Mouse (Mus musculus) ovary, adult 18-20 months (tissue): ENCODE data around the gene Flywch1.

ENCODE experiments used
- DNase-seq: peaks from one replicate; pipeline ENCODE4 v3.0.0; 2022; ENCODE audit warnings: low spot score, mixed read lengths

Gene Flywch1

DNA sequence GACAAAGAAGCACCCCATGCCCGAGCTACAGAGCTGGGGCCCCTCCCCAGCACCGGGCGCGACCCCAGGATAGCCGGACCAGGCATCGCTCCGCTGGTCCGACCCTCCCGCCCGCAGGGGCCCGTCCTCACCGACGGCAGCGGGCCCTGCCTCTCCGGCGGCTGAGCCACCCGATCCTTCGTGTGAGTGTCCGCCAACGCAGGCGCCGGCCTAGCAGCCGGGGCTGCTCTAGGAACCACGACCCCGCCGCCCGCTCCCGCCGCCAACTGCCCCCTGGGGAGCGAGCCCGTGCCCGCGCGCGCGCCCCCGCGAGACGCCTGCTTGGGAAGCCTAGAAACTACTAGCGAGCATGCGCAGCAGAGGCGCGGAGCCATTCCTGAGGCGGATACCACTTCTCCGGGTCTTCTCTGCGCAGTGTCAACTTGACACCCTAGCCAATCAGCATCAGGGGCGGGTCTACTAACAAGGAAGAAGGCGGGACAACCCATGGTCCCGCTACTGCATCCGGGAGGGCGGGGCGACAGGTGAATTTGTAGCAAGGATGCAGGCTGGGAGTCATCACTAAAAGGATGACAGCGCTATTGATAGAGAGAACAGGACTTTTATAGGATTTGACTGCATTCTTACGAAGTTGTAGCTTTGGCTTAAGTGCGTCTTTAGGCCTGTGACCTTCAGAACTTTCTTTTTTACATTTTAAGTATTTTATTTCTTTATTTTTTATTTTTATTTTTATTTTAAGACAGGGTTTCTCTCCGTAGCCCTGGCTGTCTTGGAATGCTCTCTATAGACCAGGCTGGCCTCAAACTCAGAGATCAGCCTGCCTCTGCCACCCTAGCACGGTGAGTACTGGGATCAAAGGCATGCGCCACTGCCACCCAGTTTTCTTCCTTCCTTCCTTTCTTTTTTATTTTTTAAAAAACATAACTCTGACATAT, at the start of gene Flywch1:
TSS of gene Flywch1 (minus strand) at position 319 of the 935 bp plus-strand sequence.
- peak; percentile 97 for DNase-seq

DNA sequence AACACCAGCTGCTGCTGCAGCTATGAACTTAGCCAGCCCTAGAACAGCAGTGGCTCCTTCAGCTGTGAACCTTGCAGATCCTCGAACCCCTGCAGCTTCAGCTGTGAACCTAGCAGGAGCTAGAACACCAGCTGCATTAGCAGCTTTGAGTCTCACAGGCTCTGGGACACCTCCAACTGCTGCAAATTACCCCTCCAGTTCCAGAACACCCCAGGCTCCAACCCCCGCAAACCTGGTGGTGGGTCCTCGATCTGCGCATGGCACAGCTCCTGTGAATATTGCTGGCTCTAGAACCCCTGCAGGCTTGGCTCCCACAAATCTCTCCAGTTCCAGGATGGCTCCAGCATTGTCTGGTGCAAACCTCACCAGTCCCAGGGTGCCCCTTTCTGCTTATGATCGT, 49.3 kb upstream of the Flywch1 start:
- no peak for DNase-seq

DNA sequence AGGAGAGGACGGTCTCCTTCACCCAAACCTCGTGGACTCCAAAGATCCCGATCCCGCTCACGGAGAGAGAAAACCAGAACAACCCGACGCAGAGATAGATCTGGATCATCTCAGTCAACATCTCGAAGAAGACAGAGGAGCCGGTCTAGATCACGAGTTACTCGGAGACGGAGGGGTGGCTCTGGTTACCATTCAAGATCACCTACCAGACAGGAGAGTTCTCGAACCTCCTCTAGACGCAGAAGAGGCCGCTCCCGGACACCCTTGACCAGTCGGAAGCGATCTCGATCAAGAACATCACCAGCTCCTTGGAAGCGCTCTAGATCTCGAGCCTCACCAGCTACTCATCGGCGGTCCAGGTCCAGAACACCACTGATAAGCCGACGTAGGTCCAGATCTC, 47.8 kb upstream of the Flywch1 start:
- DNase-seq = no peak

DNA sequence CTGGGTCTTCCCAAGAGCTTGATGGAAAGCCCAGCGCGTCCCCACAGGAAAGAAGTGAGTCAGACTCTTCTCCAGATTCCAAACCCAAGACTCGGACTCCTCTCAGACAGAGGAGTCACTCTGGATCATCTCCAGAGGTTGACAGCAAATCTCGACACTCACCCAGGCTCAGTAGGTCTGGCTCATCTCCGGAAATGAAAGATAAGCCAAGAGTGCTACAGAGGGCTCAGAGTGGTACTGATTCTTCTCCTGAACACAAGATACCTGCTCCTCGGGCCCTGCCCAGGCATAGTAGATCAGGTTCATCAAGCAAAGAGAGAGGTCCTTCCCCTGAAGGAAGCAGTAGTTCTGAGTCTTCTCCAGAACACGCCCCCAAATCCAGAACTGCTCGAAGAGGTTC, 47.2 kb upstream of the Flywch1 start:
- no peak for DNase-seq

DNA sequence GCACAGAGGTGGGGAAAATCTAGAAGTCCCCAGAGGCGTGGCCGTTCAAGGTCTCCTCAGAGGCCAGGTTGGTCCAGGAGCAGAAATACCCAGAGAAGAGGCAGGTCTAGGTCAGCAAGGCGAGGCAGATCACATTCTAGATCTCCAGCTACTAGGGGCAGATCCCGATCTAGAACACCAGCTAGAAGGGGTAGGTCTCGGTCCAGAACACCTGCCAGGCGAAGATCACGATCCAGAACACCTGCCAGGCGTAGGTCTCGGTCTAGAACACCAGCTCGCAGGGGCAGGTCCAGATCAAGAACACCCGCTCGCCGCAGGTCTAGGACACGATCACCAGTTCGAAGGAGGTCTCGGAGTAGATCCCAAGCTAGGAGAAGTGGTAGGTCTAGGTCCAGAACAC, 44.2 kb upstream of the Flywch1 start:
- DNase-seq = no peak

DNA sequence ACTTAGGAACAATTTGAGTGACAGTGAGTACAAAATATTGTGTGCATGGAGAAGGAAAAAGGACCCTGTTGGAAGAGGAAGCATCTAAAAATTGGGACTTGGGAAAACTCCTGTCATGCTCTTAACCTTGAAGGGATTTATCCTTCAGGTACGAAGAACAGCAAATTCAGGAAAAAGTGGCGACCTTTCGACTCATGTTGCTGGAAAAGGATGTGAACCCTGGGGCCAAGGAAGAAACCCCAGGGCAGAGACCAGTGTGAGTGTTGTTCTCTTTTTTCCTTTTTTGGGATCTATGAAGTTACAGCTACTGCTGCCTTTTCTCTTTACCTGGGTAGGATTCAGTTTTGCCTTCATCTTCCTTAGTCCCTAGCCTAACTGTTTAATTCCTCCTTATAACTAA, 36.5 kb upstream of the Flywch1 start:
- DNase-seq = no peak

DNA sequence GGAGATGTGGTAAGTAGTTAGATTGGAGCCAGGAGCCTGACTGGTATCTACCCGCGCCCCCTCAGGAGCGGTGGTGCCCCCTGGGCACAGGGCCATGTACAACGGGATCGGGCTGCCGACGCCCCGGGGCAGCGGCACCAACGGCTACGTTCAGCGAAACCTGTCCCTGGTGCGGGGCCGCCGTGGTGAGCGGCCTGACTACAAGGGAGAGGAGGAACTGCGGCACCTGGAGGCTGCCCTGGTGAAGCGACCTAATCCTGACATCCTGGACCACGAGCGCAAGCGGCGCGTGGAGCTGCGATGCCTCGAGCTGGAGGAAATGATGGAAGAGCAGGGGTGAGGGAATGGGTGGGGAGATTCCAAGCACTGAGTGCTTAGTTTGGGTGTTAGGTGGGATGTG, 35.5 kb upstream of the Flywch1 start:
- no peak for DNase-seq

DNA sequence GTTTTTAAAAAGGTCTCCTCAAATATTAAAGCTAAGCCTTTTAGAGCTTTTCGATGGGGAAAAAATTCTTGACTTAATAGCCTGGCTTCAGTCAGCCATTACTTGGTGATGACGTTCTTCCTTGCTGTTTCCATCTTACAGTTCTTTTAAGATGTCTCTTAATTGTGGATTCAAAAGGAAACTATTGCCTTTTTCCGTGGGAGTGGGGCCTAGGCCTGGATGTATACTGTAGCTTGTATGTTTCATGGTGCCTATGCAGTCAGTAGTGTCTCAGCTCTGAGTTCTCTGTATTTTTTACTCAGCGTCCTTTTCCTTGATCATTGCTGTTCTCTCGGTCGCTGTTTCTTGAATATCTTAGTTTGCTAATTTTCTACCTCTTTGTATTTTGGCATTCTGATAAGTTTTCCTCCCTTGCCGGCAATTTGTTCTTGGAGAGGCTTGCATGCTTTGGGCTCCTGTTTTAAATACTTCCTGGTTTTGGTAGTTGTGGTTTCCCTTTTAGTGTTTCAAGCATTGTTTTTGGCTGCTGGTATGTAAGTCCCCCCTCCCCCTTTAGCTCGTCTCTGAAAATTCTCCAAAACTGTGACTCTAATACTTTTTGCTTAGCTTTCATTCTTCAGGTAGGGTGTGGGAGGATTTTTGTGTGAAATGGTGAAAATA, 33.2 kb upstream of the Flywch1 start:
- DNase-seq = no peak

DNA sequence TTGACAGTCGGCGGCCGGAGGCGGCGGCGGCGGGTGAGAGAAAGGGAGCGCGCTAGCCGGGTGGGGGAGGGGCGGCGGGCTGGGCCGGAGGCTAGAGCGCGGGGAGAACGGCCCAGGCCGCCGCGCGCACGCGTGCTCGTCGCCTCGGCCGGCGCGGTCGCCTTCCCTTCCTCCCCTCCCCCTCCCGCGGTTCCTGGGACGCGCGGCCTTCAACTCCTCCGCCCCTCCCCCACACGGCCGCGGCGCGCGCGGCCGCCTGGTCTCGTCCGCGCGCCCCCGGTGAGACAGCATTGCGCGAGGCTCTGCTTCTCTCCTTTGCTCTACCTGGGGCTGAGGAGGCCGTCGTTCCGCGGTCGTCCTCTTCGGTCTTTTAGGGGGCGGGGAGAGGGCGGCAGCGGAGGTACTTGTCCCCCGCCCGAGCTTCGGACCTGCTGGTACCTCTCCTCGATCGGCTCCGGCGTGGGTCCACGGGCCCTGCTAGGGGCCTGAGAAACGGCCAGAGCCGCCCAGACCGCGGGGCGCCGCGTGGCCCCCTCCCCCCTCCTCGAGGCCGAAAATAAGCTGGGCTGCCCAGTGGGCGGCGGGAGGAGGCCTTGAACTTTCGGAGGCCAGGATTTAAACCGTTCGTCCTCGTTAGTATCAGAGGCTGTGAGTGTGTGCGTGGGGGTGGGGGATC, 32.1 kb upstream of the Flywch1 start:
- peak; percentile 73 for DNase-seq

DNA sequence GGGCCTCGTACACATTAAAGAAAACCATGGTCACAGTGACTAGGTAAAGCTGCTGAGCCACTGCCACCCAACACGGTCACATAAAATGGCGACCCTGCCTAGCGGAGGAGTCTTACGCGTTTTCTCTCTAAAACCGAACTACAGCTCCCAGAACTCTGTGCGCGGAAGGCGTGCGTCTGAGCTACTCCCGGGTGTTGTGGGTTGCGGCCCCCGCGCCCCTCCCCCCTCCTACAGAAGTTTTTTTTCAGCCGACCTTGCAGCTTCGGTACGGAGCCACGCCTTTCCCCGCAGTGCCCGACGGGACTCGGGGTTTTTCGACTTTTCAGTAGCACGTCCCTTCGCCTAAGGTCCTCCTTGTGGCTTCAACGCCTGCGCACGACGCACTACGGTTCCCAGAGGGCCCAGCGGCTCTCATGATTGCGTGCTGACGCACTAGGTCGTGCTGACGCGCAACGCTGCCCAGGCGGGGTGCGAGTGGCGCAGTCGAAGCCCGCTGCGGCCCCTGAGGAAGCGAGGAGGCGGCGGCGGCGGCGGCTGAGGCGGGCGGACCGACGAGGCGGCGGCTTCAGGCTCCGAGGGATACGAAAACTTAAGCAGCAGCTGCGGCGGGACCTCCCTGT, 31.5 kb upstream of the Flywch1 start:
- peak; percentile 99 for DNase-seq

DNA sequence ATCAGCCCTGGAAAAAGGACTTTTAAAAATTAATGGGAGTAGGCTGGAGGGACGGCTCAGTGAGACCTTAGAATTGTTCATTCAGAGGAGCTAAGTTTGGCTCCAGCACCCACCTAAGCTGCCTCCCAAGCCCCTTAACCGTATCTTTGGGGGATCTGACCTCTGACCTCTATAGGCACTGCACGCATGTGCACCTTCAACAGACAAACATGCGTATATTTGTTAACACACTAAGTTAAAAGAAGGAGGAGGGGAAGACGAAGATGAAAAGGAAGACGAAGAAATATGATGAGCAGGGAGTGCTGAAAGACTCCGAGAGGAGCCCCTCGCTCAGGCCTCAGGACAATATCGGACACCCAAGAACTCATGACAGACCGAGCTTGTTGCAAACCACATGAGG, 30.2 kb upstream of the Flywch1 start:
- no peak for DNase-seq

DNA sequence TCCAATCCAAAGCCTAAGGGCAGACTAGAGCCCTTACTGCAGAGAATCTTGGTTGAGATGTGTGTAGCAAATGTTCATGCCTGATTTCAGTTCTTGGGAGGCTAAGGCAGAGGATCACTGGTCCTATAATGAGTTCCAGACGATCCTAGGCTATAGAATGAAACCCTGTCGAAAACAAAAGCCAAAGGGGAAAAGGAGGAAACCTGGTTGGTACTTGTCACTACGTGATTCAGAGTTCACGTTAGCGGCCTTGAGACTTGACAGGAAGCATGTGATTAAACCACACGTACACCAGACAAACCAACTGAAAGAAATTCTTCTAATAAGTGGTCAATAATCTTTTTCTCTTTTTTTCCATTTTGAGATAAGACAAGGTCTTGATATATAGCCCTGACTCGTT, 25.9 kb upstream of the Flywch1 start:
- no peak for DNase-seq

DNA sequence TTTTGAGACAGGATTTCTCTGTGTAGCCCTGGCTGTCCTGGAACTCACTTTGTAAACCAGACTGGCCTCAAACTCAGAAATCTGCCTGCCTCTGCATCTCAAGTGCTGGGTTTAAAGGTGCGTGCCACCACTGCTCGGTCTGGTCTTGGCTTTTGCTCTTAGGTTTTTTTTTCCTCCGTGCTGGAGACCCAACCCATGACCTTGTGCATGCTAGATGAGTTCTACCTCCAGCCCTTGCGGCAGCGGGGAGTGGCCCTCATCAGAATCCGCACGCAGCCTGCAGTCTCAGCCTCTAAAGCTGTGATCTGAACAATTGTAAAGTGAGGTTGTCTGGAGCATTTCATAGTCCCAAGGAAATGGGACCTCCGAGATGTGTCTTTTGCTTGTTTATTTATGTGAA, 23.9 kb upstream of the Flywch1 start:
- no peak for DNase-seq

DNA sequence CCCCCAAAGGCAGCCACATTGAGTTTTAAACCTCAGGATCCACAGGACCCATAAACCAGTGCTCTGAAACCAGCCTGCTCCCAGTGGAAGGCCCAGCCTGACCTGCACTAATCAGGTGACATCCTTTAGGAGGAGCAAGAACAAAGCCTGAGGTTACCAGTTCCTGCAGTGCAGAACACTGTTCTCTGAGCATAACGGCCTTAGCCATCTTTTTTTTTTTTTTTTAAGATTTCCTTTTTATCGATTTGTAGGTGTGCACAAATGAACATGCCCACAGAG, 19.6 kb upstream of the Flywch1 start:
- DNase-seq = no peak

DNA sequence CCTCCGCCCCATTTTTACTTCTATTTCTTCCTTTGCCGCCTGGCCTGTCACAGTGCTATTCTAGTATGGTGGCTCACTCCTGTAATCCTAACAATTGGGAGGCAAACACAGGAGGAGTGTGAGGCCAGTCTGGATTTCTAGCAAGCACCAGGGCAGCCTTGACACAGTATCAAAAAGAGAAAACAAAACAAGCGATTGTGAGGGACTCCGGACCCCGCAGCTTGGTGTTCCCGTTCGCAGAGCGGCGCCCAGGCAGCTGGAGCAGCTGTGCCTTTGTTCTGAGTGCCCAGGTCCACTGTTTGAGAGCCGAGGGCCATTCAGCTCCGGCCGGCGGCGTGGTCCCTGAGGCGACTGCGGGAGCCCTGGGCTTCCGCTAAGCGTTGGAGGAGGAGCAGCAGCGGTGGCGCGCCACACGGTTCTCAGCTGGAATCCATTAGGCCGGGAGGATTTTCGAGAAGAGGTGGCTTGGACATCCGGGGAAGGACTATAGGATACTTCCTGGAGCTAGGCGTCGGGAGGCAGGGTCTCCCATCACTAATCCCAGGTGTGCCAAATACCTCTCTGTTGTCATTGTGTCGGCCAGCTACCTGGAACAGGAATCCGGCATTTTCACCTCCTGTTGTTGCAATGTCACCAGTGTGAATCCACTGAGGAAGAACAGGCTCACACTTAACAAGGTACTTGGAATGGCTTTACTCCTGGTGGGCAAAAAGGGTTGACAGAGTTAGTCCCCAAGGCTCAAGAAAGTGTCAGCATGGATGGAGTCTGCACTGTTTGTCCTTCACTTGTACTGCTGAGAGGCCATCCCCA, 19.1 kb upstream of the Flywch1 start, which contains the start of gene Srrm2:
TSS of gene Srrm2 (plus strand) at position 264 of the 810 bp plus-strand sequence.
- DNase-seq = peak; percentile 53

DNA sequence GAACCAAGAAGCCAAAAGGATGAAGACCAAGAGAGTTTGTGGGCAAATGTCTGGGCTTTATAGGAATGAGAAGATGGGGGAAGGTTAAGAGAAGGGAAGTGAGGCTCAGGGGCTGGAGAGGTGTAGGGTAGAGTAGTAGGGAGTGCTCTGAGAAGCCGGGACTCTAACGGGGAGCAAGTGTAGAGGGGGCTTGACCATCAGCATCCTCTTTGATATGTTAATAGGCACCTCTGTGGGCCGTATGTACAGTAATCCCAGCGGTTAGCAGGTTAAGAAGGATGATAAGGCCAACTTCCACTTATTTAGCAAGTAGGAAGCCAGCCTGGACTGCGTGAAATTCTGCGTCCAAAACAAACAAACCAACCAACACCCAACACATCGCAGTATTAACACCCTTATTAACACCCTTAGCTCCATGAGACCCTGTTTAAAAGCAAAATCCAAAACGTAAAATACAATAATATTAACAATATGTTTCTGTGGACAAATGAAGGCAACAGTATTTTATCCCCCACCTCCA, 18.4 kb upstream of the Flywch1 start:
- DNase-seq = no peak

DNA sequence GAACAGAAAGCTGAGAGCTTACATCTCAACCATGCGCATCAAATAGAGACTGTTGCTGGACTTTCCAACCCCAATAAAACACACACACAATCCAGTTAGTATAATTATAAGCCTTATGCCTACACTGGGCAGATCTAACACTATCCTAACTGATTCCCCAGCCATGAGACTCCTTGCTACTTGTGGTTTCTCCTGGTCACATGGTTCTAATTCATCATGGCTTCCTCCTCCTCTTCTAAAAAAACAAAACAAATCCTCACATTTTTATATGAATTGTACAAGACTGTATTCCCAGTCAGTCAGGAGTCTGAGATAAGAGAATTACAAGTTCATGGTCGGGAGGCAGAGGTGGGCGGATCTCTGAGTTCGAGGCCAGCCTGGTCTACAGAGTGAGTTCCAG, 17.6 kb upstream of the Flywch1 start:
- no peak for DNase-seq

DNA sequence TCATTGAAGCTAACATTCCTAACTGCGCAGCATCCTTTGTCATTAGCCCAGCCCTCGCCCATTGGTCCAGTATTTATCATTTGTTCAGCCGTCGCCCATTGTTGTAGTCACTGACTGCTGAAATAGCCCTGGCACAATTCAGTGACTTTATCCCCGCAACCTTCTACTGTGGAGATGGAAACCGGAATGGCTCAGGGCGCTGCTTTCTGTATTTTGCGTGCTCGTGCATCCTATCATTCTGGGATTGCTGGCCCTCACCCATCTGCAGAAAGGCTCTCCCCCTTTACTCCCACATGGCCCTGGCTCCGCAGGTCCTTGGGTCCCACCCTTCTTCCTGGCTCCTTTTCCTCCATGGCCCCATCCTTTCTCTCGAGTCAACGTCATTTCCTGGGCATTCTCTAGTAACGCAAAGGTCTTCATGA, 15.1 kb upstream of the Flywch1 start:
- DNase-seq = no peak

DNA sequence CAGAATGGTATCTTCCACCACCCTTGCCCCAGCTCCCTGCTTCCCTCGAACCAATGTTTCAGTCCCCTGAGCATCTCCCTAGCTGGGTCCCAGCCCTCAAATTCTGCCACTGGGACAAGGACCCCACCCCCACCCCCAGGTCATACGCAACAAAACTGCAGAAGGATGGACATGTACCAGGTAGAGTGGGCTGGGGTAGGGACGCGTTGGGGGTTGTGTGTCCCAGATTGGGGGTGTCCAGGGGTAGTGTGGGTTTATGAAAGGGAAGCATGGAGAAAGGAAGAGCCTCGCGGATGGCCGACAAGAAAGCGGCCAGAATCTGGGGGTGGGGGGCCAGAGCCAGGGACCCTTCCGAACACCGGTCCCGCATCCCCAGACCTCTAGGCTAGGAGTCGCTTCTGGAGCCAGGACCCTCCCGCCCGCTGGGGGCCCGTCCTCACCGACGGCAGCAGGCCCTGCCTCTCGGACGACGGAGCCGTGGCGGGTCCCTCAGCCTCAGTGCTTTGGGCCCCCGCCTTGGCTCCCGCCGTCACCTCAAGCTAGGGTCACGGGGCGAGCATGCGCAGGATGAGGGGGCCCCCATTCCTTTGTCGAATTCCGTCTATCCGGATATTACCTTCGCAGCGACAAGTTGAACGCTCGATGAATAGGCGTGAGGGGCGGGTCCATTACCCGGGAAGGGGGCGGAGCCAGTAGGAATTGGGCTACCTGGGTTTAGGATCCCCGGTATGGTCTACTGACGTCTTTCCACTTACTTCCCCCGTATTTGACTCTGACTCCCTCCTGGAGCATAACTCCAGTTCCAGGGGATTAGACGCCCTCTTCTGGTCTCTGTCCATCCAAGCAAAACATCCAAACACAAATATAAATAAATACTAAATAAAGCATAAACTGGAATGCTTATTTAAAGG, 14.4 kb upstream of the Flywch1 start, which contains the start of gene Flywch2:
TSS of gene Flywch2 (minus strand) at position 521 of the 911 bp plus-strand sequence.
- DNase-seq = peak; percentile 62

DNA sequence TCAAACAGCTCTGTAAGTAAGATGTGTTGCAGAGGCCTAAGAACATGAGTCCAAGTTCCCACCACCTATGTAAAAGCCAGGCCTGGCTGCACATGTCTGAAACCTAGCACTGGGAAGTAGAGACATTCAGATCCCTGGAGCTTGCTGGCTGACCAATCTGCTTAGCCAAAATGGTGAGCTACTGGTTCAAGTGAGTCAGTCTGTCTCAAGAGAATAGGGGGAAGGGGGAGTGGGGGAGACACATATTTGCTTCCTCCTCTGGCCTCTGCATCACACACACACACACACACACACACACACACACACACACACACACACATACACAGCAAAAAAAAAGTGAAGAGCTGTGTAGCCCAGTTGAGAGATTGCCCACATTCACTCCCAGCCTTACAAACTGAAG, 11.9 kb upstream of the Flywch1 start:
- no peak for DNase-seq
